Mouse (Mus musculus) left cerebral cortex, adult 9 months (tissue): ENCODE data around the gene Sh3bp2.
"Not testable (repeated sequence)": the region's sequence is repeated elsewhere in the genome, so short reads cannot be mapped to it uniquely, and the experiment has no call there.

Experiments
- DNase-seq, 2 experiments: peaks; one replicate each; pipeline ENCODE4 v3.0.0; 2022; ENCODE audit warnings: low spot score in 2 of 2

Gene Sh3bp2

GRCm38 (mm10) chr5:34571551-34571950 is 45.9 kb downstream of the Sh3bp2 start:
- DNase-seq: no peak

DNA sequence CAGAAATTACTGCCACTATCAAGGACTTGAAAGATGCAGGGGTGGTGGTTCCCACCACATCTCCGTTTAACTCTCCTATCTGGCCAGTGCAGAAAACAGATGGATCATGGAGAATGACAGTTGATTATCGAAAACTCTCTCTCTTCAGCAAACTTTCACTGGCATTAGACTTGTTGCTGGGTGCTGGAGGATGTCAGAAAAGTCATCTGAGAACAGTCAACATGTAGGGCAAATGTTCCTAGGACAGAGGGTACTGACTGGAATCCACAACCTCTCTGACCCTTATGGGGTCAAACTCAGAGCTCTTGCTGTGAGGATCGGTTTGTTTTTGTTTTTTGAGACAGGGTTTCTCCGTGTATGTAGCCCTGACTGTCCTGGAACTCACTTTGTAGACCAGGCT is 46.9 kb downstream of the Sh3bp2 start:
- DNase-seq: not testable (repeated sequence)

DNA sequence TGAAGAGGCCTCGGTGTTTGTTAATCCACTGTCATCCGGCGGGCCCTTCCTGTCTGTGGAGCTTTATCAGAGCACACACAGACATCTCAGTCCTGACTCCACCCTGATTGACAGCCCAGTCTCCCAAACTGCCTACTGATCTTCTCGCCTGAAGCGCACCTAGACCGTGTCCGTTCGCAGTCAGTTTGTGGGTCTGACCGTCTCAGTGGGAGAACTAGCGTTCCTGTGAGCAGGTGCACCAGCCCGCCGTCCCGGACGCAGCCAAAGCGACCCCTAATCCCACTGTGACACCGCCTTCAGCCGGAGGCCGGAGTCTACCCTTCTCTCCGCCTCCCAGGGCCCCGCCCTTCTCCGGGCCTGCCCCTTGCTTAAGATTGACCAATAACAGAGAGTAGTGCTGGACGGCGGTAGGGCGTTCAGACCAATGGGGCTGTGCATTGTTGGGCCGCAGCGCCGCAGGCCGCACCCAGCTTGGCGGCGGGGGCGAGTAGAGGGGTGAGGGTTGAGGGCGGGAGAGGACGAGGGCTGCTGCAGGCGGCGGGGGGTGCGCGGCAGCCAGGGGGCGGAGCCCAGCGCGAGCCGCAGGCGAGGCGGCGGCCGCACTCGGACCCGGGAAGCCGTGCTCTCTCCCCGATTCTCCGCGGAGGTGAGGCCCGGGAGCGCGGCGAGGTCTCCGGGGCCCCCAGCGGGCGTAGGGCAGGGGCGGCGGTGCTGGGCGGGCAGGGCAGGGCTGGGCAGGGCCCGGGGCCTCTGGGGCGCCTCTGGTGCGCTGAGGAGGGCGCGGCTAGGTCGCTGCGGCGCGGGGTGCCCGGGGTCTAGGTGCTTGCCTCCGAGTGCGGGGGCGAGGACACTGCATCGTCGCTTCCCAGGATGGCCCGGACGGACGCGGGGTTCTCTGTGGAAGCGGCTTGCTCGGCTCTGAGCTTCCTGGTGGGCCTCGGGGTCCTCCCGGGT is 47.9 kb downstream of the Sh3bp2 start, which contains the start of gene Add1:
Gene Add1 (plus strand): TSS at position 397 of the 954 bp plus-strand sequence.
- DNase-seq: peak; percentile 95 to 98

DNA sequence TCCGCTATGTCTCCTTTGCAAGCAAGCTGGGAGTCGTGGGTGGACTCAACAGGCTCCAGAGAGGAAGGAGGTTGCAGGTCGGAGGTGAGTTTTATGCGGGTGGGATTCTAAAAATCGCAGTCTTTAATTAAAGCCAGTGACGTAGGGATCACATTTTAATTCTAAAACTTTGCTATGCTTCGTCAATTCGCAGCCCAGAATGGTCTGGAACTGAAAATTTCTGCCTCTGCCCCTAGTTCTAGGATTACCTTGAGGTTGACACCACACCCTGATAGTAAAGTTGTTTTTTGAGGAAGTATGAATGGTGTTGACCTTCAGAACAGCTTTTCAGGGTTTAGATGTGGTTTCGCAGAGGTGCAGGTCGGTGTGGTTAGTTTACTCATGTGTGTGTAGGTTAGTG is 49.1 kb downstream of the Sh3bp2 start:
- no peak for DNase-seq

DNA sequence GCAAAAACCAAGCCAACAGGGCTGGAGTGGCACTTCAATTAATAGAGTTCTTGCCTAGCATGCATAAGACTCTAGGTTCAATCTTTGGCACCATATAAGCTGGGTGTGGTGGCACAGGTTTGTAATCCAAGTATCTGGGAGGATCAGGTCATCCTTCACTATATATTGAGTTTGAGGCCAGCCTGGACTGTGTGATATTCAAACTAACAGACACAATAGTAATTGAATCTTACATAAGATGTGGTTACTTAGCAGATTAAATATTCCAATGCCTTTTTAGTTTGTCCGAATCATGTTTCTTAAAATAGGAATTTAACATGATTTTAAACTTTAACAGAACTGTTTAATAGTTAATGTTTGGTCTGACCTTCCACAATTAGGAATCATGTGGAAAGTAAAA is 50.6 kb downstream of the Sh3bp2 start:
- no peak for DNase-seq

DNA sequence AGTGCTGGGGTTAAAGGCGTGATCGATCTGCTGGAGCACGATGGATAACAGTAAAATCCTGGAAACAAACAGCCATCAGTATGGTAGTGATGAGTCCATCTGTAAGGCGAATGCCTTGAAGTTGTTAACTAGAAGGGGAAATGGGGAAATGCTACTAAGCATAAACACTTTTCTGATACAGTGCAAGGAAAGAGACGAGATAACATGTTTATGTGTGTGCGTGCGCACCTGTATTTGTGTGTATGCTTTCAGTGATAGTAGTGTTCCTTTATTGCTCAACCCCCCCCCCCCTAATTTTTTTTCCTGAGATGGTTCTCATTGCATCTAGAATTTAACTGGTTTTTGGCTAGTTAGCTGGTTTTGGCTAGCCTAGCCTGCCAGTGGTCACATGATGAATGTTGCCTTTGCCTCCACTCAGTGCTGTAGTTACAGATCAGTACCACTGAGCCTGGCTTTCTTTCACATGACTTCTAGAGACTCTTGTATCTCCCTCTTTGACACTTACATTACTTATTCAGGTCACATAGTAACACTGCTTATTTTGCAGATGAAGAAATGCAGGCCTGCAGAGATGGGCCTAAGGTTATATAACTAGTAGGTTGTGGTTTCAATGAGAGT is 52.5 kb downstream of the Sh3bp2 start:
- no peak for DNase-seq

GRCm38 (mm10) chr5:34579377-34579776 is 53.7 kb downstream of the Sh3bp2 start:
- DNase-seq: no peak

GRCm38 (mm10) chr5:34581671-34582313 is 56.2 kb downstream of the Sh3bp2 start:
- peak; percentile 39 to 70 for DNase-seq

DNA sequence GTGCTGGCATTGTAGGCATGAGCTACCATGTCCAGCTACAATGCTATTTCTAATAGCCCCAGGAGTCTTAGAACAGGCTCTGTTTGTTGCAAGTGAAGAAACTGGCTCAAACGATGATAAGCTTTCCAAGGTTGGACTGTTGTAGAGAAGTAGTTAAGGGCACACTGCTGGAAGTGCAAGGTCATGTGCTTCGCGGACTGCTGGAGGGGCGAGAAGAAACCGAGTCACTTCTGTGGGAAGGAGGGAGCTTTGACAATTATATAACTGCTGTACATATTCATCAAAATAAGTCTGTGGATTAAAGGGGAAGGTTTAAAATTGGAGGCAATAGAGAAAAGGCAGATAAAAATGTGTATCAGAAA is 56.7 kb downstream of the Sh3bp2 start:
- DNase-seq: no peak

DNA sequence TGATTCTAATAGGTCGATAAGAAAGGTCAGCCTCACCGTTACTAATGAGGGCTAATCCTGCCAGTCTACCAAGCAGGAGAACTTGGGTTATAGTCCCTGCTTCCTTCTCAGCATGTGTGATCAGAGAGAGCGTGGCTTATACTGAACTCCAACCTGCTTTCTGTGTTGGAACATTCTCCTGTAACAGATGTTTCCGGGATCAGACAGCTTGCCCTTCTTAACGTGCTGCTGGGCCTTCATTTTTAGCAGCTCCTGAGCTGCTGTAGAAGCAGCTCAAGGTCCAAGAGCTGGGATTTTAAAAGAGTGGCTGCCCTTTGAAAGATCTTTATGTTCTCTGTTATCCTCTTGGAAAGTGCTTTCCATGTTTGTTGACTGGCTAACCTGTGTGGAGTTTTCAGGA is 59.6 kb downstream of the Sh3bp2 start:
- no peak for DNase-seq

DNA sequence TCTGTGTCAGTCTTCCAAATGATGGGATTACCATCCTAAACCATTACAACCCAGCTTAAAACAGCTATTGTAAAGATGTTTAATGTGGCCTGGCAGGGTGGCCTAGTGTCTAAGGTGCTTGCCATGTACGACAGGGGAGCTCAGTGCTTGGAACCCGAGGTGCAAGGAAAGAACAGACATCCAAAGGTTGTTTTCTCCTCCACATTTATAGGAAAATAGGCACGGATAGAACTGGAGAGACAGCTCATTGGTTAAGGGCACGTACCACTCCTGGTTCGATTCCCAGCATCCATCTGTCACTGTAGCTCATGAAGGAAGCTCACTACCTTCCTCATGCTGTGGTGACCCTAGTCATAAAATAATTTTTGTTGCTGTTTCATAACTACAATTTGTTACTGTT is 62.2 kb downstream of the Sh3bp2 start:
- no peak for DNase-seq

DNA sequence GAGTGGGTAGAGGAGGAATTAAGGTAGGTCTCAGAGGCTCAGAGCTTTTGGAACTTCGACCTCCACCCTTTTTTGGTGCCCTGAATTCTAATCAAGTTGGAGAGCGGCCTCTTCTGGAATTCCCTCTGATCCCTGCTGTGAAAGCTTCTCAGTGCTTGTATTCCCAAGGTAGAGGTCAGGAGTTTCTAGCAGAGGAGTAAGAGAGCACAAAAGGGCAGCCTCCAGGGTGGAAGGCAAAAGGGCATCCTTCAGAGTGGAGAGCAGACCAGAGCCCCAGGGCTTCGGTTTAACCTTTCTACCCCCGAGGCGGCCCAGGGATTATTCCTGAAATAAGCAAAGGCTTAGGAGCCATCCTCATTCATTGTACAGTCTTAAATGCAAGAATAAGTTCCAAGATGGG is 64.4 kb downstream of the Sh3bp2 start:
- no peak for DNase-seq

- DNase-seq: no peak
Measured at GRCm38 (mm10) chr5:34590702-34591101, 65.1 kb downstream of the Sh3bp2 start.

- no peak for DNase-seq
Measured at GRCm38 (mm10) chr5:34591388-34592004, 65.9 kb downstream of the Sh3bp2 start.

DNA sequence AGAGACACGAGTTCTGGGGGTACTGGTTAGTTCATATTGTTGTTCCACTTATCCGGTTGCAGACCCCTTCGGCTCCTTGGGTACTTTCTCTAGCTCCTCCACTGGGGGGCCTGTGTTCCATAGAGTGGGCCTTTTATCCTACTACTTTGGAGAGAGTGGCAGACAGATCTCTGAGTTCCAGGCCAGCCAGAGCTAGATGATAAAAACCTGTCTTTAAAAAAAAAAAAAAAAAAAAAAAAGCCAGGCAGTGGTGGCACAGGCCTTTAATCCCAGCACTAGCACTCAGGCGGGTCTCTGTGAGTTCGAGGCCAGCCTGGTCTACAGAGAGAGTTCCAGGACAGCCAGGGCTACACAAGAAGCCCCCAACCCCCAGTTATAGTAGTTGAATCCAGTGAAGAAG is 66.6 kb downstream of the Sh3bp2 start:
- not testable (repeated sequence) for DNase-seq

DNA sequence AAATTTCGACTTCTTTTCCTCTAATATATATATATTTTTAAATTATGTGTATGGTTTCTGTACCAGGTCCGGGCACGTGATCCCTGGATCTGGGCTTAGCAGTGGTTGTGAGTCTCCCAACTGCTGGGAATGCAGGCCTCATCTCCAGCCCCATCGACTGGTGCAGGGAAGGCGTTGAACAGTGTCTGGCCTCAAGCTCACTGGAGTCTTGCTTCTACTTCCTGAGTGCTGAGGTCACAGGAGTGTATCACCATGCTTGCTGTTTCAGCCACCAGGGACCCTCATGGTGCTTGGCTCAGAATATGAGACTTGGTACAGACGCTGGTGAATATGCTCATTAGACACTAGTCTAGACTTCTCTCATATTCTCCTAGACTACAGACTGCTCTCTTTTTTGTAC is 67.0 kb downstream of the Sh3bp2 start:
- no peak for DNase-seq

DNA sequence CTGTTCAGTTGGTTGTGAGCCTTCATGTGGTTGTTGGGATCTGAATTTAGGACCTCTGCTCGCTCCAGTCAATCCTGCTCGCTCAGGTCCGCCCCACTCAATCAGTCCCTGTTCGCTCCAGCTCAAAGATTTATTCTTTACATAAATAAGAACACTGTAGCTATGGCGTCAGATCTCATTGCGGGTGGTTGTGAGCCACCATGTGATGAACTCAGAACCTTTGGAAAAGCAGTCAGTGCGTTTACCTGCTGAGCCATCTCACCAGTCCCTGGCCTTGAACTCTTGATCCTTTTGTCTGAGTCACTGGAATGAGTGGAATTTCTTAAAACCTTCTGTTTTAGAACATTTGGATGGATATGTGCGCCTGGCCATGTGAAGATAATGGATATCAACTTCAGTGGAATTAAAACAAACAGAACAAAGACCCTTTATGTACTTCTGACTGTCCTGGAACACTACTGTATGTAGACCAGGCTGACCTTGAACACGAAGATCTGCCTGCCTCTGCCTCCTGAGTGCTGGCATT is 67.6 kb downstream of the Sh3bp2 start:
- no peak for DNase-seq

DNA sequence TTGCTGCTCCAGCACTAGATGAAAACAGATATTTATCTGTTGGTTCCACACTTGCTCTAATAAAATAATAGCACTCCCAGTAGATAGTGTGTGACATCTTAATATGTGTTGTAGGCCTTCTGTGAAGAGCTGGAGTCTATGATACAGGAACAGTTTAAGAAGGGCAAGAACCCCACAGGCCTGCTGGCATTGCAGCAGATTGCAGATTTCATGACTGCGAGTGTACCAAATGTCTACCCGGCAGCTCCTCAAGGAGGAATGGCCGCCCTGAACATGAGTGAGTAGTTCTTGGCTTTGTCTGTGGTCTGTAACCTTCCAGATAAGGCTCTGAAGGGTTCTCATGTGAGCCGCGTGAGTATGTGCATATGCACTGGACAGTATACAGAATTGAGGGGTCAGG is 78.9 kb downstream of the Sh3bp2 start:
- no peak for DNase-seq

- DNase-seq: peak in 1 of 2 experiments; percentile 24
Measured at GRCm38 (mm10) chr5:34607100-34607880, 81.7 kb downstream of the Sh3bp2 start.

- DNase-seq: no peak
Measured at GRCm38 (mm10) chr5:34608226-34608625, 82.6 kb downstream of the Sh3bp2 start.

GRCm38 (mm10) chr5:34609966-34610365 is 84.3 kb downstream of the Sh3bp2 start:
- no peak for DNase-seq
